Mouse (Mus musculus): ENCODE data around the gene Plekhg1.

- TF ChIP-seq CTCF (IDR thresholded peaks at IDR 0.05; ENCODE audit: borderline replicate concordance, insufficient read depth, low read length) (no peak), POLR2A (IDR thresholded peaks at IDR 0.05; ENCODE audit: low read depth, low read length) (no peak)
Observed at GRCm38 (mm10) chr10:3720296-3720695, 19.9 kb upstream of the Plekhg1 start.
